ENCODE assay signal across 8 mouse cellular contexts in genomic region chr2:130449794-130450433, GRCm38 (mm10). TPM values are rescaled to one million over a fixed set of nuclear protein-coding genes. Genes with fewer than 3 reads are reported as not detected.
A peak's percentile ranks its signal among the peaks of the same experiment; 100 is the strongest.
DNase-seq lines count a peak whose midpoint lies in the region; ATAC-seq lines count a peak whose summit lies in the region.

Ptpra (plus strand) TSS chr2:130450278.

- peak; percentile 88 for ATAC-seq in common myeloid progenitor, adult 5-6 weeks (replicated peaks; ENCODE audit: low read depth, poor library complexity, severe bottlenecking)
- ATAC-seq in megakaryocyte progenitor cell, adult 5-6 weeks (replicated peaks; ENCODE audit: poor library complexity): peak; percentile 92

- DNase-seq in ZHBTc4 (ENCODE audit: low read depth, low spot score): peak; percentile 92
- DNase-seq in gastrocnemius, adult 8-10 months (ENCODE audit: low spot score in 2 of 2): peak; percentile 80 to 82
- peak; percentile 92 for DNase-seq in induced T-regulatory cell, adult 2 months (ENCODE audit: low read depth)
- peak; percentile 69 to 88 for DNase-seq in left cerebral cortex, adult 9 months (ENCODE audit: low spot score in 2 of 2)
- peak; percentile 91 for DNase-seq in right cerebral cortex, postnatal 14 days
- peak; percentile 89 to 90 for DNase-seq in urinary bladder, postnatal 36 days (ENCODE audit: low spot score in 2 of 2)

RNA-seq across cellular contexts. Expression of gene Ptpra, which starts in this region (rescaled TPM):
- total RNA-seq in common myeloid progenitor, adult 5-6 weeks (2017): 88.0 and 117 TPM in 2 replicates
- total RNA-seq in gastrocnemius, adult 8-10 months (2022): 10 to 100 TPM; 12.2 to 18.8 (median 14.5) TPM
- 47.2 and 67.1 TPM in 2 replicates for total RNA-seq in megakaryocyte progenitor cell, adult 5-6 weeks (2015)
- total RNA-seq in megakaryocyte progenitor cell, adult 5-6 weeks (2017): 123 and 143 TPM in 2 replicates

Comparison
In these comparisons a context has a peak if more than half of its experiments do, and no peak if none do; other contexts are left out.
1. Peak in every context shown above with its lines: DNase-seq and ATAC-seq.